ENCODE assay signal across 1 mouse cellular context in genomic region chr7:126377278-126378158, GRCm38 (mm10).
A peak's percentile ranks its signal among the peaks of the same experiment; 100 is the strongest.
TF ChIP-seq lines count a peak whose summit lies in the region.

Gene Spns1, minus strand, starts transcription at chr7:126377450.

TF ChIP-seq in CH12.LX, 34 proteins besides CTCF, POLR2A, EP300 and RAD21 (continued from another document):
- peak; percentile 99 for TF ChIP-seq MAX (IDR thresholded peaks at IDR 0.05; ENCODE audit: low read length)
- peak; percentile 68 for TF ChIP-seq NRF1 (IDR thresholded peaks at IDR 0.05; ENCODE audit: low read depth, low read length)
- peak; percentile 54 for TF ChIP-seq ETS1 (conservative IDR thresholded peaks at IDR 0.05; ENCODE audit: low read depth, low read length)
- peak; percentile 67; the same call in 1 of the 2 replicates for TF ChIP-seq POLR2AphosphoS2 (IDR thresholded peaks at IDR 0.05; ENCODE audit: low read depth, low read length)
- peak; percentile 99 for TF ChIP-seq SMC3 (IDR thresholded peaks at IDR 0.05; ENCODE audit: low read depth, low read length)
- peak; percentile 48; the same call in 1 of the 2 replicates for TF ChIP-seq CHD2 (IDR thresholded peaks at IDR 0.05; ENCODE audit: low read length)
- peak; percentile 65; the same call in 1 of the 2 replicates for TF ChIP-seq RCOR1 (conservative IDR thresholded peaks at IDR 0.05; ENCODE audit: low read depth, low read length)
- peak; percentile 81; the same call in 1 of the 2 replicates for TF ChIP-seq IRF4 (IDR thresholded peaks at IDR 0.05; ENCODE audit: low read depth, low read length)
- no peak for TF ChIP-seq UBTF (IDR thresholded peaks at IDR 0.05; ENCODE audit: low read depth, low read length)
- TF ChIP-seq JUND (conservative IDR thresholded peaks at IDR 0.05; ENCODE audit: low read depth, low read length) = peak; percentile 16; the same call in 1 of the 2 replicates
- TF ChIP-seq MAFK (IDR thresholded peaks at IDR 0.05; ENCODE audit: insufficient replicate concordance, low read length) = no peak
- TF ChIP-seq BHLHE40 (IDR thresholded peaks at IDR 0.05; ENCODE audit: low read depth, low read length) = peak; percentile 94
- peak; percentile 77; the same call in 1 of the 2 replicates for TF ChIP-seq MYC (IDR thresholded peaks at IDR 0.05; ENCODE audit: low read depth, low read length)
TF ChIP-seq in CH12.LX: peak in this region for 25.
